ENCODE assay signal across 8 mouse cellular contexts in genomic region chr15:79042721-79043491, GRCm38 (mm10). TPM values are rescaled to one million over a fixed set of nuclear protein-coding genes. Genes with fewer than 3 reads are reported as not detected.
A peak's percentile ranks its signal among the peaks of the same experiment; 100 is the strongest.
DNase-seq lines count a peak whose midpoint lies in the region; ATAC-seq and TF ChIP-seq lines count a peak whose summit lies in the region.

No protein-coding gene starts in this region.

- no peak for ATAC-seq in heart, embryonic 14.5 days (ENCODE audit: insufficient number of reproducible peaks, insufficient read depth, low FRiP score, low read depth)
- ATAC-seq in intestine, postnatal 0 days: 0 out of 2 replicates have a peak, but pooled peaks have one; percentile 5
- peak; percentile 58; the same call in 1 of the 2 replicates for ATAC-seq in midbrain, embryonic 14.5 days (ENCODE audit: low FRiP score, low TSS enrichment)
- ATAC-seq in activated CD4-positive, CD25-positive, alpha-beta regulatory T cell, adult 4 months: no peak

- peak overlapping the region; percentile 56 to 57 for H3K4me3 ChIP-seq in heart, embryonic 14.5 days (ENCODE audit: control insufficient read depth in 1 of 2, insufficient read depth in 1 of 2, low read depth in 1 of 2, low read length in 2 of 2)
- peak overlapping the region; percentile 49 for H3K4me3 ChIP-seq in intestine, postnatal 0 days (ENCODE audit: low read depth, low read length)
- H3K4me3 ChIP-seq in midbrain, embryonic 14.5 days (replicated peaks; ENCODE audit: low read depth, low read length): peak overlapping the region; percentile 47

- peak overlapping the region; percentile 59 for H3K9ac ChIP-seq in heart, embryonic 14.5 days (ENCODE audit: low read length)
- H3K9ac ChIP-seq in intestine, postnatal 0 days (ENCODE audit: low read depth, low read length): peak overlapping the region; percentile 64
- peak overlapping the region; percentile 57 for H3K9ac ChIP-seq in midbrain, embryonic 14.5 days (replicated peaks; ENCODE audit: low read length)

- peaks cover 9 to 28% of the 10 kb centered on the region in 2 experiments for H3K4me1 ChIP-seq in heart, embryonic 14.5 days (ENCODE audit: control insufficient read depth in 2 of 2, insufficient read depth in 2 of 2, low read length in 2 of 2)
- H3K4me1 ChIP-seq in intestine, postnatal 0 days (replicated peaks; ENCODE audit: control insufficient read depth, insufficient read depth, low read length): peaks cover 3% of the 10 kb centered on the region; the same call in 1 of the 2 replicates
- peaks cover 5% of the 10 kb centered on the region for H3K4me1 ChIP-seq in midbrain, embryonic 14.5 days (ENCODE audit: control insufficient read depth, insufficient read depth, low read length)

- WGBS in heart, embryonic 14.5 days: under 1% methylated on average over 95 of the region's 105 CpGs
- 2% methylated on average over 97 of the region's 105 CpGs for WGBS in intestine, postnatal 0 days
- under 1% methylated on average over 105 of the region's 105 CpGs for WGBS in midbrain, embryonic 14.5 days

- no peak overlapping the region for H3K27ac ChIP-seq in heart, embryonic 14.5 days (replicated peaks in 1 of 2; ENCODE audit: control insufficient read depth in 1 of 2, insufficient read depth in 1 of 2, low read depth in 2 of 2, low read length in 2 of 2)
- H3K27ac ChIP-seq in intestine, postnatal 0 days (ENCODE audit: low read depth, low read length): peak overlapping the region; percentile 70
- H3K27ac ChIP-seq in midbrain, embryonic 14.5 days (replicated peaks; ENCODE audit: low read depth, low read length): no peak overlapping the region

- no peak for DNase-seq in heart, postnatal 25 days (ENCODE audit: low spot score)
- peak; percentile 35 for DNase-seq in Muller cell, postnatal 12 days (ENCODE audit: inconsistent ontology term)
- DNase-seq in embryo, embryonic 9.5 days (ENCODE audit: extremely low spot score): peak; percentile 41
- DNase-seq in midbrain, embryonic 14.5 days: peak; percentile 75
- DNase-seq in spleen, postnatal 36 days (ENCODE audit: low spot score in 2 of 2): no peak

- no peaks in the 10 kb centered on the region for H3K9me3 ChIP-seq in heart, embryonic 14.5 days (ENCODE audit: control insufficient read depth, low read length)
- no peaks in the 10 kb centered on the region for H3K9me3 ChIP-seq in intestine, postnatal 0 days (ENCODE audit: control insufficient read depth)
- no peaks in the 10 kb centered on the region for H3K9me3 ChIP-seq in midbrain, embryonic 14.5 days (ENCODE audit: control insufficient read depth, low read length)

- no peaks in the 10 kb centered on the region for H3K36me3 ChIP-seq in heart, embryonic 14.5 days (ENCODE audit: control insufficient read depth, insufficient read depth, low read length)
- no peaks in the 10 kb centered on the region for H3K36me3 ChIP-seq in intestine, postnatal 0 days (ENCODE audit: control insufficient read depth, insufficient read depth)
- H3K36me3 ChIP-seq in midbrain, embryonic 14.5 days (ENCODE audit: control insufficient read depth, insufficient read depth, low read length): no peaks in the 10 kb centered on the region

- peaks cover 46% of the 10 kb centered on the region for H3K27me3 ChIP-seq in heart, embryonic 14.5 days (ENCODE audit: control insufficient read depth, insufficient read depth, low read length)
- H3K27me3 ChIP-seq in intestine, postnatal 0 days (replicated peaks; ENCODE audit: control insufficient read depth, insufficient read depth, low read length): peaks cover 17% of the 10 kb centered on the region; the same call in 1 of the 2 replicates
- H3K27me3 ChIP-seq in midbrain, embryonic 14.5 days (ENCODE audit: control insufficient read depth, insufficient read depth, low read length): peaks cover 30% of the 10 kb centered on the region

- TF ChIP-seq CTCF in intestine, postnatal 0 days (IDR thresholded peaks at IDR 0.05; ENCODE audit: low read depth): peak; percentile 44

- intact Hi-C loops in heart, postnatal 25 days (cut with DNase I): no loop called here

- H3K4me2 ChIP-seq in heart, embryonic 14.5 days (ENCODE audit: low read length): peak overlapping the region; percentile 93
- peak overlapping the region; percentile 94 for H3K4me2 ChIP-seq in intestine, postnatal 0 days (replicated peaks; ENCODE audit: low read depth)
- H3K4me2 ChIP-seq in midbrain, embryonic 14.5 days (ENCODE audit: low read length): peak overlapping the region; percentile 71

RNA-seq across cellular contexts. Expression of gene Galr3, which starts 1.2 kb away (rescaled TPM):
- not detected in 2 replicates for polyA plus RNA-seq in heart, embryonic 14.5 days (2014; fragmentation: Nextera tagmentation; extraction: Ambion mirVana)
- not detected for total RNA-seq in heart, postnatal 25 days (2021)
- polyA plus RNA-seq in intestine, postnatal 0 days (2015; fragmentation: Nextera tagmentation; extraction: Ambion mirVana): 2.2 and 2.6 TPM in 2 replicates
- not detected in 2 replicates for polyA plus RNA-seq in midbrain, embryonic 14.5 days (2014; fragmentation: Nextera tagmentation; extraction: Ambion mirVana)
- polyA plus RNA-seq in activated CD4-positive, CD25-positive, alpha-beta regulatory T cell, adult 4 months (2017; shearing (Covaris generic)): not detected

RNA-seq across cellular contexts. Expression of gene H1f0, which starts 14.7 kb away (rescaled TPM):
- 102 and 117 TPM in 2 replicates for polyA plus RNA-seq in heart, embryonic 14.5 days (2014; fragmentation: Nextera tagmentation; extraction: Ambion mirVana)
- 10 to 100 TPM; 95.9 to 98.4 TPM for total RNA-seq in heart, postnatal 25 days (2021)
- polyA plus RNA-seq in intestine, postnatal 0 days (2015; fragmentation: Nextera tagmentation; extraction: Ambion mirVana): 298 and 319 TPM in 2 replicates
- polyA plus RNA-seq in midbrain, embryonic 14.5 days (2014; fragmentation: Nextera tagmentation; extraction: Ambion mirVana): 94.4 and 154 TPM in 2 replicates
- 10 to 100 TPM; 37.2 to 37.8 TPM for polyA plus RNA-seq in activated CD4-positive, CD25-positive, alpha-beta regulatory T cell, adult 4 months (2017; shearing (Covaris generic))

RNA-seq across cellular contexts. Expression of gene Ankrd54, which starts 19.8 kb away (rescaled TPM):
- 20.2 and 23.0 TPM in 2 replicates for polyA plus RNA-seq in heart, embryonic 14.5 days (2014; fragmentation: Nextera tagmentation; extraction: Ambion mirVana)
- total RNA-seq in heart, postnatal 25 days (2021): 1 to 10 TPM; 7.4 to 7.5 TPM
- 44.1 and 48.8 TPM in 2 replicates for polyA plus RNA-seq in intestine, postnatal 0 days (2015; fragmentation: Nextera tagmentation; extraction: Ambion mirVana)
- polyA plus RNA-seq in midbrain, embryonic 14.5 days (2014; fragmentation: Nextera tagmentation; extraction: Ambion mirVana): 50.2 and 52.6 TPM in 2 replicates
- 1 to 10 TPM; 7.4 to 8.1 TPM for polyA plus RNA-seq in activated CD4-positive, CD25-positive, alpha-beta regulatory T cell, adult 4 months (2017; shearing (Covaris generic))

RNA-seq across cellular contexts. Expression of gene Eif3l, which starts 32.1 kb away (rescaled TPM):
- polyA plus RNA-seq in heart, embryonic 14.5 days (2014; fragmentation: Nextera tagmentation; extraction: Ambion mirVana): 144 and 153 TPM in 2 replicates
- total RNA-seq in heart, postnatal 25 days (2021): 10 to 100 TPM; 68.9 to 71.5 TPM
- polyA plus RNA-seq in intestine, postnatal 0 days (2015; fragmentation: Nextera tagmentation; extraction: Ambion mirVana): 97.0 and 100 TPM in 2 replicates
- polyA plus RNA-seq in midbrain, embryonic 14.5 days (2014; fragmentation: Nextera tagmentation; extraction: Ambion mirVana): 141 and 182 TPM in 2 replicates
- polyA plus RNA-seq in activated CD4-positive, CD25-positive, alpha-beta regulatory T cell, adult 4 months (2017; shearing (Covaris generic)): 100 to 1,000 TPM; 241 to 298 TPM

Comparison
In these comparisons a context has a peak if more than half of its experiments do, and no peak if none do; other contexts are left out.
1. ATAC-seq: peak in intestine, postnatal 0 days (single experiment) and midbrain, embryonic 14.5 days (single experiment); none in heart, embryonic 14.5 days (single experiment) and activated CD4-positive, CD25-positive, alpha-beta regulatory T cell, adult 4 months (single experiment).
2. DNase-seq: peak in Muller cell, postnatal 12 days (single experiment), embryo, embryonic 9.5 days (single experiment) and midbrain, embryonic 14.5 days (single experiment); none in heart, postnatal 25 days (single experiment) and spleen, postnatal 36 days (0 of 2).
3. Peak in every context shown above with its lines, with median percentiles within 50 percentile points of each other: H3K4me2 ChIP-seq, H3K4me3 ChIP-seq and H3K9ac ChIP-seq.